Mouse (Mus musculus): ENCODE results near the gene Vti1b.
A peak's percentile ranks its signal among the peaks of the same experiment; 100 is the strongest.

Gene Vti1b

DNA sequence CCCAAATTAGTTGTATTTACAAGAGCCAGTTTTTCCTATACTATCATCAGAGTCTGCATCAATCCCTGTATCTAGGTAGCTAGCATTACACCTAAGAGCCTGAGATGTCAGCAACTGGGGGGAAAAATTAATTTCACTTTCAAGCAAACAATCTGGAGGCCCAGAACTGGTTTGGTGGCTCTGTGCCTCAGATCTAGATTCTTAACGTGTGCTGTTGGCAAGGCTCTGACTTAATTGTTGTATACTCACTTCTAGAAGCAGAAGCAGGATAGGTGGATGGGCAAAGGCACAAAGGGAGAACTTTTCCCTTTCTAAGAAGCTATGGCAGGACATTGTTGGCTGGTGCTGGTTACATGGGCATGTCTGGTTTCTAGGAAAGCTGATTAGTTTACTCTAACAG, 33.0 kb downstream of the Vti1b start:
- no peak for DNase-seq (ENCODE audit: inconsistent age in 2 of 2, low spot score in 1 of 2)

DNA sequence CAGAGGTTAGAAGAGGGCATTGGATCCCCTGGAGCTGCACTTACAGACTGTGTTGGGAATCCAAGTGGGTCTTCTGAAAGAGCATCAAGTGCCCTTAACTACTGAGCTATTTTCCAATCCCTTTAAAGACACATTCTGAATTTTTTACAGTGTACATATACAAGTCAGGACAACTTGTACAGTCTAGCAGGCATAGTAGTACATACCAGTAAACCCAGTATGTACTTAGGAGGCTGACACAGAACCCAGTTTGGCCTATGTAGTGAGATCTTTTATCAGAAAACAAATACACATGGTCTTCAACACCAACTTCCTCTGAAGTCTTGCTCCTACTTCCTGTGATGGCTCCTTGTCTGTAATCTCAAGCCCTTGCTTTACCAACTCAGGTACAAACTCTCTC, 33.5 kb downstream of the Vti1b start:
- DNase-seq (ENCODE audit: inconsistent age in 2 of 2, low spot score in 1 of 2): no peak

DNA sequence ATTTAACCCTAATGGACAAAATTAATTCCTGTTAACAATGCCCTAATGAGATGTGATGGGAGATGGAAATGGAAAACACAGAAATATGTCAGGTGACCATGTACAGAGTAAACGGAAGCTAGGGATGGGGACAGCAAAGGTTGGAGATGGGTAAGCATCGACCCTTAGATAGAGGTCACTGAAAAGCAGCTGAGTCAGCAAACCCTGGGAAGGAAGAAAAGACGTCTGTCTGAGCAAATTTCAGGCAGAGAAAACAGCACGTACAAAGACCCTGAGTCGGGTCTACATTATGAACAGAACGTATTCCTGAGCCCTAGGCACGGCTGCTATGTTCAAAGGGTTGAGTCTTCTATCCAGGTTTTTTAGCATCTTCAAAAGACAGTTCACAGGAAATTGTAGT, 35.5 kb downstream of the Vti1b start:
- no peak for DNase-seq (ENCODE audit: inconsistent age in 2 of 2, low spot score in 1 of 2)

DNA sequence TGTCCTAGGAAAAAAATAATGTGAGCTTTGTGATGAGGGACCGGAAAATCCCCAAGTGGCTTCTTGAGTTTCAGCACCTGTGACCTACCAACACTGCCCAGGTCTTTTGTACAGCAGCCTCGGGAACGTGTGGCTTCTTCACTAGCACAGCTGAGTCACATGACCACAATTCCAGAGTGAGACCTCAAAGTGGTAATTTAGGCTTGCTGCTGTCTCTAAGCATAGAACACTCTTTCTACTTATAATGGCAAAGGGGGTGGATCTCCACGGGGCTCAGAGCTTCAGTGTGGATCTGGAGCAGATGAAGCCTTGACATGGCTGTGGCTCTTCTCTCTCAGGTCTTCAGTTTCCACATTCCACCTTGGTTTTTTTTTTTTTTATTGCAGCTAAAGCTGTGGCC, 37.4 kb downstream of the Vti1b start:
- no peak for DNase-seq (ENCODE audit: inconsistent age in 2 of 2, low spot score in 1 of 2)

DNA sequence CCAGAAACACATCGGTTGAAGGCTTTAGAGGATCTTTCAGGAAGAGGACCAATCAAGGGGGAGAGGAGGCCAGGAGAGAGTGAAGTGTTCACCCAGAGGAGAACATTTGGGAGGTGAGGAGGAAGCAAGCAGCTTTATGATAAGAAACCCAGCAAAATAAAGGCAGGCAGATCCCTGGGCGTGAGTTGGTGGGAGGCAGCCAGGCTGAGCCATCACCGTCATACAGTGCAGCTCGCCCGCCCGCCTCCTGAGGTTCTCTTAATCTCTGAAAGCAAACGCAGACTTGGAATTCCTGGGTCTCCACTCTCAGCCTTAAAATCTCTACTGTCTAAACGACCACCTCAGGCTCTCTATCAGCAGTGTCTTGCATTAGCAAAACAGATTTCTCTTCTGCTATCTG, 37.8 kb downstream of the Vti1b start:
- DNase-seq (ENCODE audit: inconsistent age in 2 of 2, low spot score in 1 of 2): no peak

DNA sequence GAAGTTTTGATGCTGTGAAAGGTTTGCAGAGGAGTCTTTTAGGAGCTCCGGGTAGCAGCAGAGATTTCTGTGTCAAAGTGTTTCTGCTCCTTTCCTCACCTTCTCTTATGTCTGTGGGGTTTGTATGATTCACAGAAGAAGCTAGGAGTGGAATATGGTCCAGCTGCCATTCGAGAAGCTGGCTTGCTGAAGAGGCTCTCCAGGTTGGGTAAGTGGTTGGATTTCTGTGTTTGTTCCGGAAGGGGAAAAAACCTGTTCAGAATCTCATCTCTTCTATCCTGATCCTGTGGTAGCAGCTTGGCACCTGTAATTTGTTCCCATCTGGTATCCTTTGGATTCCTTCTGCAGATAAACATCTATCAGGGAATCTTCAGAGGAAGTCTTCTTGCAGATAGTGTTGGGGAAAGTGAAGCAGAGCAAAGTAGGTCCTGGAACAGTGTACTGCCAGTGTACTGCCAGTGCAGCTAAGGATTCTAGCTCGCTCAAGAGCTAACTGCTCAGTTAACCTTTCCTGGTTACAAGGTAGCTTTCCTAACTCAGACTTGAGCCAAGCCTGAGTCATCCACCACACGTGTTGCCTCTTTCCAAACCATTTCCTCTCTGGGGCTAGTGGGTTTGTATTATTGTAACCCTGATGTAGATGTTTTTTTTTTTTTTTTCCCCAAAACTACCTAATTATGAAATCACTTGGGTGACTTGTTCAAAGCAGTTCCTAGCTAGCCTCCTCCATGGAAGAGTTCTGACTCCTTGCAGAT, 40.6 kb downstream of the Vti1b start:
- no peak for DNase-seq (ENCODE audit: inconsistent age in 2 of 2, low spot score in 1 of 2)

DNA sequence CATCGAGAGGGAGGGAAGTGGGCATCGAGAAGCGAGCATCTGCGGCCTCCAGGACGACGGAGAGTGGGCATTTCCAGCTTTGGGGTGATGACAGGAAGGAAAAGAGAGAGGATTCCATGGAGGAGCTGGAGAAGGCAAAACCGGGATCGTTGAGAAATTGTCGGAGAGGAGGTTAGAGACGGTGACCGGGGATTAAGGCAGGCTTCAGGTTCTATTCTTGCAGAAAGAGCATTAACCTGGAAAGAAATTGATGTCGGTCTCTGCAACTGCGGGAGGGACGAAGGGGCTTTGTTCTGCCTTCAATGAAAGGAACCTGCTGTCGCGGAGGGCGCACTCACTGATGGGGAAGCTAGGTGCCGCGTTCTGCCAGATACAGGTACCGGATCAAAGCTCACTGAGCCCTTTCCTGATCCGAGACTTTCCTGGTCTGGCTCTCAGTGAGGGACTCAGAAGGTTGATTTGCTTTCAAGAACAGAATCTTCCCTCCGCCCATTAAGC, 41.2 kb downstream of the Vti1b start:
- DNase-seq (ENCODE audit: inconsistent age in 2 of 2, low spot score in 1 of 2): no peak

DNA sequence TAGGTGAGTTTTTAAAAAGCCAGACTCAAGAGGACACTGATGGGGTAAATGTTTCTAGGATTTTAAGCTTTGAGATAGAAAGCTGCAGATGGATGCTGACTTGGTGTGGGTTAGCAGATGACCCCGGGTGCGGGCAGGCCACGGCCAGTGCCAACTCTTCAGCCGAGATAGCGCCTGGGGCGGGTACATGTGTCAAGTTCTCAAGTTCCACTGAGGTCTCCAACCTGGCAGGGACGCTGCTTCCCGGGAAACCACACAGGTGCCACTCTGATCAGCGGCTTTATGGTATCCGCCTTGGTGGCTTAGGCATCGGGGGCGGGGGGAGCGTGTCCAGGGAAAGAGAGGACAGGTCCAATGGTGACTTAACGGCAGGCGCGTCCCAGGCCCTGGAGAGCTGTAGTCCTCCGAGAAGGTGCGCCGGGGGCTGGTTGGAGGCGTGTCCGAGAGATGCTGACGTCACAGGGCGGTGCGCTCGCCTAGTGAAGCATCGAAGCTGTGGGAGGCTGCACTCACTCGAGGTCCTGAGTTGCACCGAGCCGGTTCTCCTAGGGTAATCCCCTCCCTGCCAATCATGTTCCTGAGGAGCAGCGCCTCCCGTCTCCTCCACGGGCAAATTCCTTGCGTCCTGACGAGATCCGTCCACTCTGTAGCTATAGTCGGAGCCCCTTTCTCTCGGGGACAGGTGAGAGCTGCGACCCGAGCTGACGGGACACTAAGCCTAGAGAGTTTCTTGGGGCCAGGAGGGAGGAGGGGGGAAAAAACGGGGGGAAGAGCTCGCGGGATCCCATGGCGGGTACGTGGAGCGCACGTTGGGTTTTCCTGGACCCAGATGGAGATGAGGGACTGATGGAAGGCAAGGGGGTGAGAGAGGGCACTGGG, 41.9 kb downstream of the Vti1b start, which contains the start of gene Arg2:
TSS of gene Arg2 (plus strand) at position 479 of the 879 bp plus-strand sequence.
- peak; percentile 69 to 84 for DNase-seq (ENCODE audit: inconsistent age in 2 of 2, low spot score in 1 of 2)

DNA sequence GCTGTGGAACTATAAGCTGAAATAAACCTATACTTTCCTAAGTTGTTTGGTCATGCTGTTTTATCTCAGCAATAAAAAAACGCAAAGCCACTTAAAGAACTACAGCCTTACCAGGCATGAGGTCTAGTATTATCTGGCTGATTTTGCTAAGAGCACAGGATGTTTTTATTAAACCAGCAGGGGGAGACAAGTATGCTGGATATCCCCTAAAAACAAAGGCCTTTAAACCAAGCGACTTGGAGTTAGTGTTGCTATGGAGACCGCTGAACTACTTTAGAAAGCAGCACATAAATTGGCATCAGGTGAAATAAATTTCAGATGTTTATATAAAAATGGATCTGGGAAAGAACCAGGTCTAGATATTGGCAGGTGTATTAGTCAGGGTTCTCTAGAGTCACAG, 49.6 kb downstream of the Vti1b start:
- DNase-seq (ENCODE audit: inconsistent age in 2 of 2, low spot score in 1 of 2): peak in 1 of 2 experiments; percentile 30

DNA sequence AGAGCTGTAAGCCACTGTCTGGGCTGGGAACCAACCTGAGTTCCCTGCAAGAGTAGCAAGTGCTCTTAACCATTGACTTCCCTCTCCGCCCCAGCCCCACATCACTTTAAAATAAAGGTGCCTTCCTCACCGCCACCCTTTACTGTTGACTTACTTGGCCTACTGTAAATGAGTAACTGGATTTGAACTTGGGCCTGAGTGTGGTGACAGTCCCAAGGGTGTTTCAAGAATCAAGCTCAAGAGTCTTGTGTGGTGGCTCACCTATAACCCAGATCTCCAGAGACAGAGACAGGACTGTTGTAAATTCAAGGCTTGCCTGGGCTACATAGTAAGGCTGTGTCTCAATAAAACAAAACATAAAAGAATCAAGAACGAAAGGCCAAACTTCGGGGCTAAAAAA, 53.5 kb downstream of the Vti1b start:
- DNase-seq (ENCODE audit: inconsistent age in 2 of 2, low spot score in 1 of 2): no peak

All from adrenal gland, adult (tissue).